Mouse (Mus musculus): ENCODE results near the gene Babam1. TPM values are rescaled to one million over a fixed set of nuclear protein-coding genes. Genes with fewer than 3 reads are reported as not detected.

The Babam1 gene
- polyA plus RNA-seq, 1 experiment from 2014 or later = 119 TPM

GRCm38 (mm10) chr8:71376423-71377030 is 20.1 kb upstream of the Babam1 start:
- H3K36me3 ChIP-seq (ENCODE audit: control insufficient read depth, insufficient read depth, low read length) = peaks cover 9% of the 10 kb centered on the region; the same call in 1 of the 2 replicates
- peak overlapping the region; percentile 56 for H3K4me2 ChIP-seq (ENCODE audit: low read depth, severe bottlenecking)
- WGBS = 41% methylated on average over 8 of the region's 8 CpGs
- H3K4me1 ChIP-seq (ENCODE audit: control insufficient read depth, insufficient read depth, low read length) = peaks cover 33% of the 10 kb centered on the region
- H3K27me3 ChIP-seq (ENCODE audit: control insufficient read depth, insufficient read depth, low read length) = no peaks in the 10 kb centered on the region
- H3K27ac ChIP-seq (replicated peaks; ENCODE audit: low read depth, low read length) = no peak overlapping the region
- ATAC-seq (ENCODE audit: insufficient number of reproducible peaks, low FRiP score, low TSS enrichment, low read depth) (no peak), DNase-seq (ENCODE audit: low spot score) (no peak)
- H3K4me3 ChIP-seq (ENCODE audit: low read depth, low read length) = peak overlapping the region; percentile 22
- peak overlapping the region; percentile 37; the same call in 1 of the 2 replicates for H3K9ac ChIP-seq (ENCODE audit: low read length)
- H3K9me3 ChIP-seq (ENCODE audit: control insufficient read depth, low read length) = no peaks in the 10 kb centered on the region

GRCm38 (mm10) chr8:71379008-71379407 is 17.7 kb upstream of the Babam1 start:
- Histone ChIP-seq H3K36me3 (ENCODE audit: control insufficient read depth, insufficient read depth, low read length) (peaks cover 9% of the 10 kb centered on the region; the same call in 1 of the 2 replicates), H3K4me3 (ENCODE audit: low read depth, low read length) (no peak overlapping the region), H3K9ac (ENCODE audit: low read length) (no peak overlapping the region), H3K27ac (replicated peaks; ENCODE audit: low read depth, low read length) (no peak overlapping the region), H3K4me1 (ENCODE audit: control insufficient read depth, insufficient read depth, low read length) (peaks cover 36% of the 10 kb centered on the region), H3K4me2 (ENCODE audit: low read depth, severe bottlenecking) (peak overlapping the region; percentile 98; the same call in 1 of the 2 replicates), H3K9me3 (ENCODE audit: control insufficient read depth, low read length) (no peaks in the 10 kb centered on the region), H3K27me3 (ENCODE audit: control insufficient read depth, insufficient read depth, low read length) (no peaks in the 10 kb centered on the region)
- ATAC-seq (ENCODE audit: insufficient number of reproducible peaks, low FRiP score, low TSS enrichment, low read depth) (no peak), DNase-seq (ENCODE audit: low spot score) (no peak)
- WGBS = 66% methylated on average over 4 of the region's 4 CpGs

- Histone ChIP-seq H3K4me1 (ENCODE audit: control insufficient read depth, insufficient read depth, low read length) (peaks cover 36% of the 10 kb centered on the region), H3K27me3 (ENCODE audit: control insufficient read depth, insufficient read depth, low read length) (no peaks in the 10 kb centered on the region), H3K4me2 (ENCODE audit: low read depth, severe bottlenecking) (peak overlapping the region; percentile 98), H3K9ac (ENCODE audit: low read length) (peak overlapping the region; percentile 90), H3K4me3 (ENCODE audit: low read depth, low read length) (peak overlapping the region; percentile 92), H3K27ac (replicated peaks; ENCODE audit: low read depth, low read length) (no peak overlapping the region), H3K36me3 (ENCODE audit: control insufficient read depth, insufficient read depth, low read length) (peaks cover 7% of the 10 kb centered on the region; the same call in 1 of the 2 replicates), H3K9me3 (ENCODE audit: control insufficient read depth, low read length) (no peaks in the 10 kb centered on the region)
- WGBS = 38% methylated on average over 3 of the region's 3 CpGs
- no peak for DNase-seq (ENCODE audit: low spot score)
- ATAC-seq (ENCODE audit: insufficient number of reproducible peaks, low FRiP score, low TSS enrichment, low read depth) = no peak
These were observed 17.1 kb upstream of the Babam1 start for GRCm38 (mm10) chr8:71379512-71380075.

DNA sequence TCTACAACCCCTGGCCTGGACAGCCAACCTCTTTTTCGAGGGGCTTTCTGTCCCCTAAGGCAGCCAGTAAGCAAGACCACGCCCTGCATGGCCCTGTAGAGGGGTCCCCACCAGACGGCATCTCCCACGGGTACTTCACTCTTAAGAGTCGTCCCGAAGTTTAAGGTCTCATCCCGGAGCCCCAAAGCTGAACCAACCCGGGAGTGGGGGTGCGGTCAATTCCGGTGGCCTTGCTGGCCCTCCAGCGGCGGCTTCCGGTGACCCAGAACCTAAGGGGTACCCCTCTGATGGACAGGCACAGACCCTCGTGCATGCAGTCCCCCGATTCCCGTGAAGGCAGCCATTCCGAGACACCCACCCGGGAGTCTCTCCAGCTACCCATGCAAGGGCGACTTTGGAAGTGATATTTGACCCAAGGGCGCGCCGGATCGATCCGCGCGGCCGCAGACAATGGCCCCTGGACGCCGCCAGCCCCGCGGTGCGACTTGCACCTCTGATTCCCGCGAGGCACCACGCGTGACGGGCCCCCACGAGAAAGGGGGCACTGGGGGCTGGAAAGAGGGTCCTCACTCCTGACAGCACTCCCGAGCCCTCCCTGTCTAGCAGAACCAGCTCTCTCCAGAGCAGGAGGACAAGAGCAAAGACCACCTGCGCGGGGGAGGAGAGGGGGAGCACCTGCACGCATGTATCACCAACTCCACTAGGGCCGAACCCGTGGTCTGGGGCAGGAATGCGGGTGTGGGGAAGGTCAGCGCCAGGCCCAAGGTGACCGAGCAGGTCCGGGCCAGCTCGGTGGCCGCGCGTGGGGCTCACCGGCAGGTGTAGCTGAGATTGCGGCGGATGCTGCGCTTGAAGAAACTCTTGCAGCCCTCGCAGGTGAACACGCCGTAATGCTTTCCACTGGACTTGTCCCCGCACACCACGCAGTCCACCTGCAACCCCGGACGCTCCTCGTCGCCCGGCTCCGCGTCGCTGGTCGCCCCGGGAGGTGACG is 16.2 kb upstream of the Babam1 start:
- peak; percentile 60 for DNase-seq (ENCODE audit: low spot score)
- H3K36me3 ChIP-seq (ENCODE audit: control insufficient read depth, insufficient read depth, low read length) = peaks cover 7% of the 10 kb centered on the region; the same call in 1 of the 2 replicates
- H3K9me3 ChIP-seq (ENCODE audit: control insufficient read depth, low read length) = no peaks in the 10 kb centered on the region
- peak overlapping the region; percentile 98 for H3K4me2 ChIP-seq (ENCODE audit: low read depth, severe bottlenecking)
- WGBS = 2% methylated on average over 72 of the region's 72 CpGs
- ATAC-seq (ENCODE audit: insufficient number of reproducible peaks, low FRiP score, low TSS enrichment, low read depth) = no peak
- H3K27ac ChIP-seq (replicated peaks; ENCODE audit: low read depth, low read length) = 0 out of 2 replicates have a peak overlapping the region, but pooled peaks have one; percentile 30
- H3K27me3 ChIP-seq (ENCODE audit: control insufficient read depth, insufficient read depth, low read length) = no peaks in the 10 kb centered on the region
- peak overlapping the region; percentile 92 for H3K4me3 ChIP-seq (ENCODE audit: low read depth, low read length)
- H3K9ac ChIP-seq (ENCODE audit: low read length) = peak overlapping the region; percentile 90
- H3K4me1 ChIP-seq (ENCODE audit: control insufficient read depth, insufficient read depth, low read length) = peaks cover 35% of the 10 kb centered on the region

DNA sequence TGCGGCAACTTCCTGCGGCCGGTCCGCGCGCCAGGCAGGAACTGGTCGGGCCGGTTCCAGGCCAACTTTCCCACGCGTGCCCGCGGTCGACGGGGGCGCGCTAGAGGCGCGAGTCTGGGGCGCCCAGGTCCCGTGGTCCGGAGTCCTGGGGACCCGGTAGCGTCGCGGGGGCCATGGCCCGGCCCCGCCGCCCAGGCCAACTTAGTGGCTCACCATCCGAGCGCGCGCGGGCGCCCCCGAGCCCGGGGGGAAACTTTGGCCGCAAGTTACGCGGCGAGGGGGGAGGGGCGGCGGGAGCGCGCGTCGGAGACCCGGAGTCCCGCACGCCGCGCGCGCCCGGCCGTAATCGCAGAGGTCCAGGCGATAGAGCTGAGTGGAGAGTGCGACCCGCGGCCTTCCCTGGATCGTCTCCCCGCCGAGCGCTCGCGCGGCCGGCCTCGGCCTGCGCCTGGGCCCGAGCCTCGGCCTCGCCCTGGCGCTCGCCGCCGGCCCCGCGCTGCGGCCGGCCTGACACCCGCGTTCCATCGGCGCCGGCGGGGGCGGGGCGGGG is 15.2 kb upstream of the Babam1 start, which contains the start of gene Nr2f6:
Gene Nr2f6 (minus strand): TSS at position 540 of the 550 bp plus-strand sequence.
- H3K36me3 ChIP-seq (ENCODE audit: control insufficient read depth, insufficient read depth, low read length) = peaks cover 7% of the 10 kb centered on the region; the same call in 1 of the 2 replicates
- peak within 1 kb of the TSS; percentile 90 for H3K9ac ChIP-seq (ENCODE audit: low read length)
- H3K4me2 ChIP-seq (ENCODE audit: low read depth, severe bottlenecking) = peak within 1 kb of the TSS; percentile 98
- H3K4me1 ChIP-seq (ENCODE audit: control insufficient read depth, insufficient read depth, low read length) = peaks cover 25% of the 10 kb centered on the region
- no peaks in the 10 kb centered on the region for H3K27me3 ChIP-seq (ENCODE audit: control insufficient read depth, insufficient read depth, low read length)
- H3K27ac ChIP-seq (replicated peaks; ENCODE audit: low read depth, low read length) = peak within 1 kb of the TSS; percentile 91
- peak within 1 kb of the TSS; percentile 92 for H3K4me3 ChIP-seq (ENCODE audit: low read depth, low read length)
- WGBS = under 1% methylated on average over 60 of the region's 89 CpGs
- DNase-seq (ENCODE audit: low spot score) = peak; percentile 83
- peak; percentile 8; the same call in 1 of the 2 replicates for ATAC-seq (ENCODE audit: insufficient number of reproducible peaks, low FRiP score, low TSS enrichment, low read depth)
- H3K9me3 ChIP-seq (ENCODE audit: control insufficient read depth, low read length) = no peaks in the 10 kb centered on the region

- H3K4me2 ChIP-seq (ENCODE audit: low read depth, severe bottlenecking) = peak overlapping the region; percentile 98
- peak overlapping the region; percentile 92 for H3K4me3 ChIP-seq (ENCODE audit: low read depth, low read length)
- H3K27me3 ChIP-seq (ENCODE audit: control insufficient read depth, insufficient read depth, low read length) = no peaks in the 10 kb centered on the region
- no peaks in the 10 kb centered on the region for H3K9me3 ChIP-seq (ENCODE audit: control insufficient read depth, low read length)
- peak overlapping the region; percentile 90 for H3K9ac ChIP-seq (ENCODE audit: low read length)
- peaks cover 17% of the 10 kb centered on the region for H3K4me1 ChIP-seq (ENCODE audit: control insufficient read depth, insufficient read depth, low read length)
- peak overlapping the region; percentile 91 for H3K27ac ChIP-seq (replicated peaks; ENCODE audit: low read depth, low read length)
- WGBS = 1% methylated on average over 58 of the region's 80 CpGs
- ATAC-seq (ENCODE audit: insufficient number of reproducible peaks, low FRiP score, low TSS enrichment, low read depth) (peak; percentile 87), DNase-seq (ENCODE audit: low spot score) (peak; percentile 91)
- H3K36me3 ChIP-seq (ENCODE audit: control insufficient read depth, insufficient read depth, low read length) = peaks cover 4% of the 10 kb centered on the region; the same call in 1 of the 2 replicates
These were observed 14.4 kb upstream of the Babam1 start for GRCm38 (mm10) chr8:71381971-71382961.

- H3K9me3 ChIP-seq (ENCODE audit: control insufficient read depth, low read length) = no peaks in the 10 kb centered on the region
- H3K36me3 ChIP-seq (ENCODE audit: control insufficient read depth, insufficient read depth, low read length) = no peaks in the 10 kb centered on the region; the same call in 1 of the 2 replicates
- no peak overlapping the region for H3K4me3 ChIP-seq (ENCODE audit: low read depth, low read length)
- no peak for ATAC-seq (ENCODE audit: insufficient number of reproducible peaks, low FRiP score, low TSS enrichment, low read depth)
- H3K9ac ChIP-seq (ENCODE audit: low read length) = no peak overlapping the region; the same call in 1 of the 2 replicates
- H3K4me1 ChIP-seq (ENCODE audit: control insufficient read depth, insufficient read depth, low read length) = peaks cover 17% of the 10 kb centered on the region
- 27% methylated on average over 12 of the region's 12 CpGs for WGBS
- no peaks in the 10 kb centered on the region for H3K27me3 ChIP-seq (ENCODE audit: control insufficient read depth, insufficient read depth, low read length)
- H3K4me2 ChIP-seq (ENCODE audit: low read depth, severe bottlenecking) = no peak overlapping the region
- H3K27ac ChIP-seq (replicated peaks; ENCODE audit: low read depth, low read length) = peak overlapping the region; percentile 91; the same call in 1 of the 2 replicates
- DNase-seq (ENCODE audit: low spot score) = no peak
These were observed 13.3 kb upstream of the Babam1 start for GRCm38 (mm10) chr8:71383396-71383795.

All from limb, embryonic 11.5 days (tissue).